Mouse (Mus musculus): ENCODE measurements around the gene Gm29609.

The Gm29609 gene

GRCm38 (mm10) chr5:31138968-31139425, 40.7 kb downstream of the Gm29609 start:
- no peak for DNase-seq (ENCODE audit: low spot score in 2 of 2)

- DNase-seq (ENCODE audit: low spot score in 2 of 2) = peak in 1 of 2 experiments; percentile 13
Measured at GRCm38 (mm10) chr5:31138241-31138967, 41.3 kb downstream of the Gm29609 start, which contains the start of gene Ucn. TSS of gene Ucn (minus strand) at chr5:31138829.

GRCm38 (mm10) chr5:31137658-31138057, 42.1 kb downstream of the Gm29609 start:
- no peak for DNase-seq (ENCODE audit: low spot score in 2 of 2)

- DNase-seq (ENCODE audit: low spot score in 2 of 2) = peak in 1 of 2 experiments; percentile 22
Measured at GRCm38 (mm10) chr5:31136730-31137424, 42.8 kb downstream of the Gm29609 start.

GRCm38 (mm10) chr5:31126050-31126449, 53.7 kb downstream of the Gm29609 start:
- DNase-seq (ENCODE audit: low spot score in 2 of 2) = no peak

GRCm38 (mm10) chr5:31123481-31123880, 56.2 kb downstream of the Gm29609 start:
- DNase-seq (ENCODE audit: low spot score in 2 of 2) = no peak

GRCm38 (mm10) chr5:31121111-31121510, 58.6 kb downstream of the Gm29609 start:
- DNase-seq (ENCODE audit: low spot score in 2 of 2) = peak; percentile 37 to 47

GRCm38 (mm10) chr5:31116912-31117311, 62.8 kb downstream of the Gm29609 start:
- DNase-seq (ENCODE audit: low spot score in 2 of 2) = no peak

GRCm38 (mm10) chr5:31116354-31116753, 63.4 kb downstream of the Gm29609 start, which contains the start of gene Trim54:
TSS of gene Trim54 (plus strand) at chr5:31116712.
- no peak for DNase-seq (ENCODE audit: low spot score in 2 of 2)

GRCm38 (mm10) chr5:31110781-31111180, 68.9 kb downstream of the Gm29609 start:
- no peak for DNase-seq (ENCODE audit: low spot score in 2 of 2)

- DNase-seq (ENCODE audit: low spot score in 2 of 2) = no peak
Measured at GRCm38 (mm10) chr5:31108000-31108490, 71.7 kb downstream of the Gm29609 start, which contains the start of gene Slc30a3. TSS of gene Slc30a3 (minus strand) at chr5:31108237.

GRCm38 (mm10) chr5:31105814-31106335, 73.8 kb downstream of the Gm29609 start, which contains the start of gene Dnajc5g:
TSS of gene Dnajc5g (plus strand) at chr5:31106285.
- DNase-seq (ENCODE audit: low spot score in 2 of 2) = no peak

- DNase-seq (ENCODE audit: low spot score in 2 of 2) = no peak
Measured at GRCm38 (mm10) chr5:31095711-31096480, 83.8 kb downstream of the Gm29609 start.

GRCm38 (mm10) chr5:31094799-31095691, 84.7 kb downstream of the Gm29609 start:
- DNase-seq (ENCODE audit: low spot score in 2 of 2) = peak; percentile 65 to 69
